9 mouse cellular contexts compared by ENCODE assay signal in the genomic region with DNA sequence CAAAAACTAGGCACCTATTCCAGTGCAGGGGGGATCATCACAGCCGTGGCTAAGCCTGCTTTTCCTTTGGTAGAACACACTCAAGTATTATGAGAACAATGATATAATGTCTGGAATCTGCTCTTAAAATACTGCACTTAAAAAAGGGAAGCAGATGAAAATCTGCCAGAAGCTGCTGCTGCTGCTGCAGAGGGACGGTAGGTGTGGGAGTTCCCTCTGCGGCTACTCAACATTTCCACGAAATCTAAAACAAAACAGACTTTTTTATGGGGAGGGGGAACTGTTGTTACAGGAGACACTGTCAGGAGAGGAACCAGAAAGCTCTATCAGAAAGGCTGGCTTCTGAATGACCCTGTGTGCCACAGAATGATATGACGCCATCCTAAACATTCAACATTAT.
DNase-seq lines count a peak whose midpoint lies in the region; ATAC-seq lines count a peak whose summit lies in the region.
"Had no signal": no experiment of that assay in that cellular context is flagged by ENCODE, and none has a peak within 500 bp of the region (broad histone marks: within the 10 kb centered on the region; RNA-seq: fewer than 3 reads in every experiment).

No protein-coding gene starts in this region.

- peak; percentile 21 for DNase-seq in layer of hippocampus, adult 9-11 months
- DNase-seq in layer of hippocampus, postnatal 36 days, result no peak
- DNase-seq in ovary, postnatal 14 days (ENCODE audit: low spot score), result no peak
- DNase-seq in c-Kit-positive CD71-positive TER-119-positive erythroid progenitor cells, embryonic 14.5 days (ENCODE audit: low spot score), result no peak
- DNase-seq: spleen, adult 18-20 months had no signal

- no peak overlapping the region for H3K9ac ChIP-seq in embryonic facial prominence, embryonic 15.5 days
- 0 out of 2 replicates have a peak overlapping the region, but pooled peaks have one; percentile 19 for H3K9ac ChIP-seq in limb, embryonic 13.5 days
- no peak overlapping the region for H3K9ac ChIP-seq in neural tube, embryonic 14.5 days (replicated peaks; ENCODE audit: low read depth, low read length)

- no peak overlapping the region for H3K4me3 ChIP-seq in embryonic facial prominence, embryonic 15.5 days (replicated peaks)
- H3K4me3 ChIP-seq in limb, embryonic 13.5 days, result no peak overlapping the region
- no peak overlapping the region for H3K4me3 ChIP-seq in neural tube, embryonic 14.5 days (ENCODE audit: low read depth, low read length)

- H3K4me2 ChIP-seq in embryonic facial prominence, embryonic 15.5 days (replicated peaks), result no peak overlapping the region
- peak overlapping the region; percentile 11 for H3K4me2 ChIP-seq in limb, embryonic 13.5 days (replicated peaks)
- H3K4me2 ChIP-seq in neural tube, embryonic 14.5 days (ENCODE audit: low read depth, low read length), result no peak overlapping the region

- ATAC-seq in embryonic facial prominence, embryonic 15.5 days (ENCODE audit: insufficient number of reproducible peaks, low FRiP score, low TSS enrichment, low read depth), result no peak
- peak; percentile 7; the same call in 1 of the 2 replicates for ATAC-seq in limb, embryonic 13.5 days (ENCODE audit: low FRiP score, low read depth)
- no peak for ATAC-seq in neural tube, embryonic 14.5 days (ENCODE audit: low read depth)
- ATAC-seq in erythroid progenitor cell, adult 5-6 weeks (replicated peaks; ENCODE audit: low FRiP score, poor library complexity, severe bottlenecking), result no peak

- no peaks in the 10 kb centered on the region for H3K9me3 ChIP-seq in embryonic facial prominence, embryonic 15.5 days (replicated peaks)
- H3K9me3 ChIP-seq in limb, embryonic 13.5 days, result no peaks in the 10 kb centered on the region
- no peaks in the 10 kb centered on the region for H3K9me3 ChIP-seq in neural tube, embryonic 14.5 days (ENCODE audit: control insufficient read depth, low read length)

- H3K4me1 ChIP-seq in embryonic facial prominence, embryonic 15.5 days, result peaks cover 32% of the 10 kb centered on the region
- H3K4me1 ChIP-seq in limb, embryonic 13.5 days, result peaks cover 50% of the 10 kb centered on the region
- peaks cover 21% of the 10 kb centered on the region for H3K4me1 ChIP-seq in neural tube, embryonic 14.5 days (ENCODE audit: control insufficient read depth, insufficient read depth, low read length)

- WGBS in embryonic facial prominence, embryonic 15.5 days, result 32% methylated on average over 5 of the region's 5 CpGs
- WGBS in limb, embryonic 13.5 days, result 27% methylated on average over 5 of the region's 5 CpGs
- 44% methylated on average over 5 of the region's 5 CpGs for WGBS in neural tube, embryonic 14.5 days

- H3K36me3 ChIP-seq in embryonic facial prominence, embryonic 15.5 days, result no peaks in the 10 kb centered on the region
- H3K36me3 ChIP-seq in limb, embryonic 13.5 days, result no peaks in the 10 kb centered on the region
- H3K36me3 ChIP-seq in neural tube, embryonic 14.5 days (ENCODE audit: control insufficient read depth, insufficient read depth, low read length), result no peaks in the 10 kb centered on the region

- H3K27ac ChIP-seq in embryonic facial prominence, embryonic 15.5 days (replicated peaks), result 0 out of 2 replicates have a peak overlapping the region, but pooled peaks have one; percentile 22
- peak overlapping the region; percentile 55; the same call in 1 of the 2 replicates for H3K27ac ChIP-seq in limb, embryonic 13.5 days
- H3K27ac ChIP-seq in neural tube, embryonic 14.5 days (ENCODE audit: low read depth, low read length), result peak overlapping the region; percentile 80

- H3K27me3 ChIP-seq in embryonic facial prominence, embryonic 15.5 days, result no peaks in the 10 kb centered on the region
- H3K27me3 ChIP-seq in limb, embryonic 13.5 days, result no peaks in the 10 kb centered on the region
- no peaks in the 10 kb centered on the region for H3K27me3 ChIP-seq in neural tube, embryonic 14.5 days (ENCODE audit: control insufficient read depth, insufficient read depth, low read length)

Comparison
In these comparisons a context has a peak if more than half of its experiments do, and no peak if none do; other contexts are left out.
1. H3K27ac ChIP-seq: peak in every context shown above with its lines; median percentile 80 in neural tube, embryonic 14.5 days; 55 in limb, embryonic 13.5 days; 22 in embryonic facial prominence, embryonic 15.5 days.